Mouse (Mus musculus) thymus, adult 2 months (tissue): ENCODE measurements around the gene Rnf26. TPM values are rescaled to one million over a fixed set of nuclear protein-coding genes. Genes with fewer than 3 reads are reported as not detected.

Experiments used
- DNase-seq: peaks from one replicate; pipeline ENCODE4 v3.0.0; 2021
- H3K27ac ChIP-seq: fragments of 200-500 bp; 2 replicates; pipeline ENCODE4 v1.5.1; 2012; ENCODE audit warnings: low read length, control low read depth; ENCODE audit not compliant: control insufficient read depth, insufficient read depth
- H3K27me3 ChIP-seq: fragments of 200-500 bp; 2 replicates; pipeline ENCODE4 v1.6.1; 2012; ENCODE audit warnings: mild to moderate bottlenecking, low read length, moderate library complexity, mixed read lengths; ENCODE audit not compliant: control insufficient read depth, insufficient read depth
- H3K36me3 ChIP-seq: fragments of 200-500 bp; 2 replicates; pipeline ENCODE4 v1.6.1; 2012; ENCODE audit warnings: mild to moderate bottlenecking, low read length, moderate library complexity; ENCODE audit not compliant: control insufficient read depth, insufficient read depth
- H3K4me1 ChIP-seq: fragments of 200-500 bp; replicated peaks from 2 replicates; pipeline ENCODE4 v1.6.1; 2012; ENCODE audit warnings: low read length; ENCODE audit not compliant: control insufficient read depth, insufficient read depth
- H3K4me3 ChIP-seq: fragments of 200-500 bp; 2 replicates; pipeline ENCODE4 v1.5.1; 2012; ENCODE audit warnings: mild to moderate bottlenecking, low read length, control low read depth, moderate library complexity; ENCODE audit not compliant: control insufficient read depth, insufficient read depth
- CTCF ChIP-seq: fragments of 200-500 bp; IDR thresholded peaks from 2 replicates; pipeline ENCODE4 v1.5.1; 2012; ENCODE audit warnings: mild to moderate bottlenecking, control low read depth, low read length, moderate library complexity, borderline replicate concordance; ENCODE audit not compliant: control insufficient read depth, poor library complexity, insufficient read depth; ENCODE audit errors: extremely low read depth
- POLR2A ChIP-seq: fragments of 200-500 bp; IDR thresholded peaks from 2 replicates; pipeline ENCODE4 v1.6.1; 2012; ENCODE audit warnings: mild to moderate bottlenecking, low read length, control low read depth, moderate library complexity; ENCODE audit not compliant: control insufficient read depth, poor library complexity, insufficient read depth; ENCODE audit errors: extremely low read depth
- WGBS: fragments of 180-500 bp; shearing (Covaris S2); methylation state at CpG from one replicate; pipeline ENCODE4 v1.1.7; 2018; 5-methylcytosine and 5-hydroxymethylcytosine counted together
- polyA plus RNA-seq: library from polyadenylated mRNA; depleted of rRNA; stranded (reverse); fragments of >200 nt; gene quantifications from 2 replicates; pipeline ENCODE4 v1.2.3, GENCODE M21; 2012

Rnf26 gene
- polyA plus RNA-seq, 1 experiment: 72.3 TPM

- WGBS: 96% methylated on average over 15 of the region's 15 CpGs
- no peak overlapping the region for H3K27ac ChIP-seq
- no peak overlapping the region for H3K4me3 ChIP-seq
- H3K36me3 ChIP-seq: no peaks in the 10 kb centered on the region
- DNase-seq: no peak
- TF ChIP-seq POLR2A: no peak
- TF ChIP-seq CTCF: no peak
- peaks cover 10% of the 10 kb centered on the region; the same call in 1 of the 2 replicates for H3K27me3 ChIP-seq
- peaks cover 41% of the 10 kb centered on the region for H3K4me1 ChIP-seq
These were observed 27.3 kb downstream of the Rnf26 start for GRCm38 (mm10) chr9:44085741-44086665.

- 24% methylated on average over 10 of the region's 10 CpGs for WGBS
- TF ChIP-seq CTCF: no peak
- TF ChIP-seq POLR2A: no peak
- Histone ChIP-seq H3K4me3 (peak overlapping the region; percentile 53), H3K36me3 (no peaks in the 10 kb centered on the region), H3K27ac (no peak overlapping the region), H3K4me1 (peaks cover 41% of the 10 kb centered on the region), H3K27me3 (peaks cover 10% of the 10 kb centered on the region; the same call in 1 of the 2 replicates)
- no peak for DNase-seq
These were observed 28.0 kb downstream of the Rnf26 start for GRCm38 (mm10) chr9:44085276-44085675.

GRCm38 (mm10) chr9:44084659-44085229 lies 28.6 kb downstream of the Rnf26 start:
- peaks cover 10% of the 10 kb centered on the region; the same call in 1 of the 2 replicates for H3K27me3 ChIP-seq
- no peak overlapping the region for H3K27ac ChIP-seq
- no peaks in the 10 kb centered on the region for H3K36me3 ChIP-seq
- TF ChIP-seq POLR2A (no peak), CTCF (no peak)
- H3K4me1 ChIP-seq: peaks cover 38% of the 10 kb centered on the region
- 1% methylated on average over 59 of the region's 62 CpGs for WGBS
- DNase-seq: peak; percentile 80
- H3K4me3 ChIP-seq: peak overlapping the region; percentile 53

- no peak overlapping the region for H3K27ac ChIP-seq
- peaks cover 33% of the 10 kb centered on the region for H3K4me1 ChIP-seq
- no peak for DNase-seq
- H3K27me3 ChIP-seq: peaks cover 10% of the 10 kb centered on the region; the same call in 1 of the 2 replicates
- peak overlapping the region; percentile 53 for H3K4me3 ChIP-seq
- 3% methylated on average over 14 of the region's 14 CpGs for WGBS
- TF ChIP-seq CTCF (no peak), POLR2A (no peak)
- no peaks in the 10 kb centered on the region for H3K36me3 ChIP-seq
These were observed 29.1 kb downstream of the Rnf26 start for GRCm38 (mm10) chr9:44084236-44084635.

GRCm38 (mm10) chr9:44083392-44084121 lies 29.8 kb downstream of the Rnf26 start:
- Histone ChIP-seq H3K27me3 (peaks cover 10% of the 10 kb centered on the region; the same call in 1 of the 2 replicates), H3K36me3 (no peaks in the 10 kb centered on the region), H3K4me1 (peaks cover 28% of the 10 kb centered on the region), H3K4me3 (no peak overlapping the region), H3K27ac (no peak overlapping the region)
- 25% methylated on average over 23 of the region's 23 CpGs for WGBS
- no peak for TF ChIP-seq CTCF
- TF ChIP-seq POLR2A: no peak
- DNase-seq: no peak

GRCm38 (mm10) chr9:44082266-44082665 lies 31.1 kb downstream of the Rnf26 start:
- H3K27me3 ChIP-seq: peaks cover 10% of the 10 kb centered on the region; the same call in 1 of the 2 replicates
- peaks cover 19% of the 10 kb centered on the region for H3K4me1 ChIP-seq
- TF ChIP-seq CTCF (no peak), POLR2A (no peak)
- H3K27ac ChIP-seq: no peak overlapping the region
- no peaks in the 10 kb centered on the region for H3K36me3 ChIP-seq
- no peak for DNase-seq
- WGBS: 97% methylated on average over 5 of the region's 5 CpGs
- no peak overlapping the region for H3K4me3 ChIP-seq
